Mouse (Mus musculus): ENCODE results near the gene Foxn3. TPM values are rescaled to one million over a fixed set of nuclear protein-coding genes. Genes with fewer than 3 reads are reported as not detected.

Foxn3 gene
- 25.6 and 30.2 TPM in 2 replicates for polyA plus RNA-seq (2012; rRNA removed)

DNA sequence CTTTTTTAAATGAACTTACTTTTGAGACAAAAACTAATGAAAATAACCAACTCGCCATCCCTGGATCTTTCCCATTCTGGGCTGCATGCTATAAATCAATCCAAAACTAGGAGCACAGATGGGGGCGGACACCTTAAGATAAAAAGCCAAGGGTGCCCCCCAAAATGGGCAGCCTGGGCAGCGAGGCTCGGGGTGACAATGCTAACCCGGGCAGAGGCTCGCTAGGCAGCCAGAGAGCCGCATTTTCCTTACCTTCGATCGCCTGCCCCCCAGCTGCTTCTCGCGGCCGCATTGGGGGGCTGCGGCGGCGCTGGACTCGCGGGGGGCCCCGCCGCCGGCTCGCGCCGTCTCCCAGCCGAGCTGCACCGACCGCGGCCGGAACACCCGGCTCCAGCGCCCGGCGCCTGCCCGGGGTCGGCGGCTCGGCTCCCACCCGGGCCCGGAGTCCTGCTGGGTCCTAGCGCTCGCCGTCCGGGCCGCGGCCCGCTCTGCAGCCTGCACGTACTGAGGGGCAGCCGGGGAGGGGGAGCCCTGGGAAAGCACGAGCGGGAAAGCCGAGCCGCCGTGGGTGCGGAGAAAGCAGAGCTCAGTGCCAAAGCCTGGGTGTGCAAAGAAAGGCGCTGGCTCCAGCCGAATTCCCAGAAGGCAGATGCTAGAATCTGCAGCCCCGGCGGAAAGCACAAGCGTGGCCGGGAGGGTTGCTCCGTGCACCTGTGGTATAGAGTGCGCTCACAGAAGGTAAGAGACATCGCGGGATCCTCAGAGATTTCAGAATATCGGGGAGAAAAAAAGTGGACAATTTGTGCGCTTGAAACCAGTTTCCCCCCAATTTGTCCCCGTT is at the start of gene Foxn3:
Foxn3 (minus strand) TSS at position 364 of the 841 bp plus-strand sequence.

Measured in colon, adult 2 months (tissue).